Mouse (Mus musculus) kidney, embryonic 14.5 days (tissue): ENCODE results near the gene Prdm11. TPM values are rescaled to one million over a fixed set of nuclear protein-coding genes. Genes with fewer than 3 reads are reported as not detected.

Experiments
- ATAC-seq: fragments of 200-750 bp; cut with Nextera tagmentation; 2 replicates; pipeline ENCODE4 v1.8.0; 2017; ENCODE audit warnings: moderate number of reproducible peaks, mild to moderate bottlenecking, moderate TSS enrichment, moderate library complexity; ENCODE audit not compliant: low FRiP score, low TSS enrichment
- H3K27ac ChIP-seq: fragments of 300-500 bp; sonication (generic); 2 replicates; pipeline ENCODE4 v1.5.1; 2014; ENCODE audit warnings: low read depth, mild to moderate bottlenecking, low read length, moderate library complexity, mixed read lengths
- H3K27me3 ChIP-seq: fragments of 300-500 bp; sonication (generic); 2 replicates; pipeline ENCODE4 v1.6.1; 2014; ENCODE audit warnings: mild to moderate bottlenecking, low read length; ENCODE audit not compliant: control insufficient read depth, insufficient read depth
- H3K36me3 ChIP-seq: fragments of 300-500 bp; sonication (generic); 2 replicates; pipeline ENCODE4 v1.6.1; 2014; ENCODE audit warnings: low read length, mixed read lengths; ENCODE audit not compliant: control insufficient read depth, insufficient read depth
- H3K4me1 ChIP-seq: fragments of 300-500 bp; sonication (generic); 2 replicates; pipeline ENCODE4 v1.6.1; 2014; ENCODE audit warnings: low read length, mixed read lengths; ENCODE audit not compliant: control insufficient read depth, insufficient read depth
- H3K4me2 ChIP-seq: fragments of 300-500 bp; sonication (generic); replicated peaks from 2 replicates; pipeline ENCODE4 v1.6.1; 2014; ENCODE audit warnings: low read depth, mild to moderate bottlenecking, low read length
- H3K4me3 ChIP-seq: fragments of 300-500 bp; sonication (generic); 2 replicates; pipeline ENCODE4 v1.5.1; 2014; ENCODE audit warnings: mild to moderate bottlenecking, low read length
- H3K9ac ChIP-seq: fragments of 300-500 bp; sonication (generic); 2 replicates; pipeline ENCODE4 v1.6.1; 2014; ENCODE audit warnings: low read depth, mild to moderate bottlenecking, low read length, moderate library complexity
- H3K9me3 ChIP-seq: fragments of 300-500 bp; sonication (generic); 2 replicates; pipeline ENCODE4 v1.6.1; 2016; ENCODE audit warnings: low read length; ENCODE audit not compliant: control insufficient read depth
- WGBS: fragments of 180-500 bp; shearing (Covaris S2); extraction: QIAGEN DNeasy Blood & Tissue Kit; methylation state at CpG from one replicate; pipeline ENCODE4 v1.1.7; 2014; 5-methylcytosine and 5-hydroxymethylcytosine counted together
- polyA plus RNA-seq: library from polyadenylated mRNA; unstranded; fragments of >200 nt; fragmentation: Nextera tagmentation; extraction: Ambion mirVana; gene quantifications from 2 replicates; pipeline ENCODE4 v1.2.1, GENCODE M21; 2014

The Prdm11 gene
- polyA plus RNA-seq, 1 experiment from 2014 or later: 4.3 TPM

DNA sequence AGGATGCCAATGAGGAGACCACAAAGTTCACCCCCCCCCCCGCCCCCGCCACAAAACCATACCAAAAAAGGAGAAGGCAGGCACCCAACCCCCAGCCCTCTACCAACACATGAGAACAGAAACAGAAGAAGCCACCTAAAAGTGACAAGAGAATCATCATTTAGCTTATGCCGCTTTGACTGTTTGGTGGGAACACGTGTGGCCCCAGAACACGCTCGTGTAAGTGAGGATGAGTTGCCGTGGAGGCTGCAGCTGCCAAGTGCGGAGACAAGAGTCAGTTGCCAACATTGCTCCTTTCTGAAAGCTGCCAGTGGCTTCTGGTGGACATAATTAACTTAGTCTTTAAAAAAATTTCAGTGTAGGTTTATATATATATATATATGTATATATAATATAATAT lies 74.4 kb downstream of the Prdm11 start:
- Histone ChIP-seq H3K9ac (no peak overlapping the region), H3K27ac (no peak overlapping the region), H3K9me3 (no peaks in the 10 kb centered on the region), H3K4me3 (no peak overlapping the region), H3K36me3 (peaks cover 49% of the 10 kb centered on the region), H3K4me2 (no peak overlapping the region), H3K27me3 (no peaks in the 10 kb centered on the region), H3K4me1 (peaks cover 17% of the 10 kb centered on the region)
- ATAC-seq: no peak
- 93% methylated on average over 6 of the region's 8 CpGs for WGBS

DNA sequence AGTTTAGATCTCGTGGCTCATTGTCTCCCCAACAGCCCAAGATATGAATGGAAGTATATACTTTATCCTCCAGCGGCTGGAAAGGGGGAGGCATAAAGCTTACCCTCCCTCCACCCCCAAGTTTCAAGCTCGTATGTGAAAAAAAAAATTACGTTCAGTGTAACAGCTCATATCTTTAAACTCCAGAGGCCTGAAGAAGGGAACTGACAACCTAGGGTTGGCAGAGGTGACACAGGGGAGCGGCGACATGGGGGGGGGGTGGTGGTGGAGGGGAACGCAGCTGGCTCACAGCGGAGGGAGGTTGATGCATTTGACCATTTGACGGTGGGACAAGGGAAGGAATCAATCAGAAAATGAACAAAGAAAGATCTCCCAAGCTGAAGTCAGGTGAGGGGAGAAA lies 74.9 kb downstream of the Prdm11 start:
- Histone ChIP-seq H3K9me3 (no peaks in the 10 kb centered on the region), H3K27me3 (no peaks in the 10 kb centered on the region), H3K36me3 (peaks cover 48% of the 10 kb centered on the region), H3K9ac (no peak overlapping the region), H3K27ac (no peak overlapping the region), H3K4me3 (no peak overlapping the region), H3K4me1 (peaks cover 20% of the 10 kb centered on the region), H3K4me2 (no peak overlapping the region)
- 85% methylated on average over 9 of the region's 9 CpGs for WGBS
- no peak for ATAC-seq

DNA sequence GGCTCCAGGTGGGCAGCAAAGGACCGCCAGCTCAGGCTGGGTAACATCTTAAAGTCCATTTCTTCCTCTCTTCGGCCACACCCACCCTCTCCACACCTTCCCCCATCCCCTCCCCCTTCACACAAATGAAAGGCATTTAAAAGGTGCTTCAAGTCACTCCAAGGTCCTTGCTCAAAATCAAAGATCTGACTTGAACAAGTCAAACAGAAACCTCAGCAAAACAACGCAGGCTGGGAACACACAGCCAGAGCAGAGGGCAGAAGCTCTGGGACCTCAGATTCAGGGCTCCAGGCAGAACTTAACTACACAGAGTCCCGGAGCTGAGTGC lies 78.2 kb downstream of the Prdm11 start:
- Histone ChIP-seq H3K9me3 (no peaks in the 10 kb centered on the region), H3K4me2 (no peak overlapping the region; the same call in 1 of the 2 replicates), H3K27me3 (no peaks in the 10 kb centered on the region), H3K9ac (no peak overlapping the region), H3K36me3 (peaks cover 19% of the 10 kb centered on the region), H3K4me3 (no peak overlapping the region), H3K27ac (peak overlapping the region; percentile 73; the same call in 1 of the 2 replicates), H3K4me1 (peaks cover 20% of the 10 kb centered on the region)
- no peak for ATAC-seq
- 35% methylated on average over 4 of the region's 4 CpGs for WGBS

DNA sequence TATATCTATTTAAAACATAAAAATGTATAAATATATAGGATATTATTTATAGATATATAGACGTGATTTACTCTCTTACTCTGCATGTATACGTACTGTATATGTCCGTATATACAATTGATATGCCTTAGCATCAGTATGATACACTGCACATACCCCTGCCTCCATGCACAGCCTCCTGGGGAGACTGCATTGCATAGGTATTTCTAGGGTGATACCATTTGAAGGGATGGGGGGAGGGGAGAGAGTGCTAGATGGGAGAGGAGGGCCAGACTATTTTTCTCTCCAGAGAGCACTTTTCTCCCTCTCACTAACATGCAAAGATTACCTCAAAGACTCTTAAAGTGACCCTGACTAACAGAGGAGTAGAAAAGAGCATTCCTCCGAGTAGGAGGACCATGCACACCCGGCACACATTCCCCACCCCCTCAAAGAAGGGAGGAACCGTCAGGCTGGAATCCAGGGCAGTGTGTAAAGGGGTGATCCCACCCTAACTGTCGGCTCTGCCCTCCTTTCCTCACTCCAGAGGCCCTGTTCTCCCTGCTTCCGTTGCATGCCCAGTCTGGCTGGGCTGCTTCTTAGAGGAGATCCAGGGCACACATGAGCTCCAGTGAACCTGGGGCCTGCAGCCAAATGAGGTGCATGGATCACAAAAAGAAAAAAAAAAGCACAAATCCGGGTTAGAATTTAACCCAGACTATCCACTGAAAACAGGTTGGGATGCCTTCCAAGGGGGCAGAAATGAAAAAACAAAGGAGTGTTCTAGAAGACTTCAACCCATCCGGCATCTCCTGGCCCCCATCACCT lies 78.7 kb downstream of the Prdm11 start:
- peak overlapping the region; percentile 73 for H3K27ac ChIP-seq
- peak; percentile 49; the same call in 1 of the 2 replicates for ATAC-seq
- no peaks in the 10 kb centered on the region for H3K27me3 ChIP-seq
- H3K9me3 ChIP-seq: no peaks in the 10 kb centered on the region
- peaks cover 14% of the 10 kb centered on the region; the same call in 1 of the 2 replicates for H3K36me3 ChIP-seq
- 22% methylated on average over 10 of the region's 10 CpGs for WGBS
- H3K4me1 ChIP-seq: peaks cover 20% of the 10 kb centered on the region
- H3K9ac ChIP-seq: no peak overlapping the region
- H3K4me3 ChIP-seq: no peak overlapping the region
- no peak overlapping the region; the same call in 1 of the 2 replicates for H3K4me2 ChIP-seq

DNA sequence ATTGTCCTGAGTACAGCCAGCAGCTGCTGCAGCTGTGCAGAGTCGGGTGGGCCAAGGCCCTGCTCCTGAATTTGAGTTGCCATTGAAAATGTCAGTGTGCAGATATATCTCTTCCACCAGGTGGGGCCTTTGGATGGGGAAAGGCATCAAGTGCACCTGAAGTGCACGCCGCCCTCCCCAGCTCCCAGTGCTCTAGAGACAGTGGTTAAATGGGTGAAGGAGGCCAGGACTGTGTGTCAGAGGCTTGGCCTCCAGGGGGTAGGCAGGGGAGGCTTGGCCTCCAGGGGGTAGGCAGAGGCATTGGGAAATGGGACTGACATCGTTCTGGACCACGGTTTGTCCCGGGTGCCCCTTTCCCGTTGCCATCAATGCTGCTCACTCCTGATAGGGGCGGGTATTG lies 79.7 kb downstream of the Prdm11 start:
- Histone ChIP-seq H3K9ac (no peak overlapping the region), H3K36me3 (peaks cover 5% of the 10 kb centered on the region; the same call in 1 of the 2 replicates), H3K4me1 (peaks cover 20% of the 10 kb centered on the region), H3K9me3 (no peaks in the 10 kb centered on the region), H3K27me3 (no peaks in the 10 kb centered on the region), H3K4me3 (no peak overlapping the region), H3K27ac (no peak overlapping the region), H3K4me2 (no peak overlapping the region)
- WGBS: 62% methylated on average over 8 of the region's 8 CpGs
- 0 out of 2 replicates have a peak, but pooled peaks have one; percentile 34 for ATAC-seq

DNA sequence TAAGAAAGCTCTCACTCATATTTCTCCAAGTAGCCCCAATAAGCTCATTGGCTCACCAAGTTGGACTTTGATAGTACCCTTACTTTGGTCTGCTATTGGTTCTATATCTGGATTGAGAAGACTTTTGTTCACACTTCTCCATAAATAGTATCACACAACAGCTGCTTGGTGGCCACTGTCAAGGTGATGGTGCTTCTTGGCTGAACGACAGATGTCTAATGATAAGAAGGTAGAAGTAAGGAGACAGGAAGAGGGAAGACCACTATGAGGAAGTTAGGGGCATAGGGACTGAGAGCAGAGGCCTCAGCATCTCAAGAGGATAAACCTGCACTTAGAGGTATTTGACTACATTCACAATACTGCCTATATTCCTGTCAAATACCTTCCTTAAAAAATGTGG lies 81.6 kb downstream of the Prdm11 start:
- Histone ChIP-seq H3K36me3 (peaks cover 3% of the 10 kb centered on the region; the same call in 1 of the 2 replicates), H3K27me3 (no peaks in the 10 kb centered on the region), H3K4me1 (peaks cover 20% of the 10 kb centered on the region), H3K4me3 (no peak overlapping the region), H3K9me3 (no peaks in the 10 kb centered on the region), H3K27ac (no peak overlapping the region), H3K9ac (no peak overlapping the region), H3K4me2 (no peak overlapping the region)
- WGBS: 92% methylated on average over 1 of the region's 1 CpGs
- no peak for ATAC-seq

DNA sequence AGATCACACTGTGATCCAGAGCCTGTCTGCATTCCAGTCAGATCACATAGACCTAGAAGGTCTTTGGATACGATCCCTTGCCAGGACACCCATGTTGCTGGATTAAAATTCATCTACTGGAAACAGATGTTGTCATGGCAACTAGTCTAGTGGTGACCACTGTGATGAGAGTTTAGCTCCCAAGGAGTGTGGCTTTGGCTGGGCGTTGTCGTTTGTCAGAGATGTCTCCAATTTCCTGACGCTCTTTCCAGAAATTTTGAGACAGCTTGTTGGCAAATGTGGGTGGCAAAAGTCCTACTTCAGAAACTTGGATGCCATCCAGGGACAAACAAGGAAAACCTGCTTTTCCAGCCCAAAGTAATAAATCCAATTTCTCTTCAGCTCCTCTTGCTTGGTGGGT lies 87.3 kb downstream of the Prdm11 start:
- ATAC-seq: no peak
- no peaks in the 10 kb centered on the region for H3K4me1 ChIP-seq

DNA sequence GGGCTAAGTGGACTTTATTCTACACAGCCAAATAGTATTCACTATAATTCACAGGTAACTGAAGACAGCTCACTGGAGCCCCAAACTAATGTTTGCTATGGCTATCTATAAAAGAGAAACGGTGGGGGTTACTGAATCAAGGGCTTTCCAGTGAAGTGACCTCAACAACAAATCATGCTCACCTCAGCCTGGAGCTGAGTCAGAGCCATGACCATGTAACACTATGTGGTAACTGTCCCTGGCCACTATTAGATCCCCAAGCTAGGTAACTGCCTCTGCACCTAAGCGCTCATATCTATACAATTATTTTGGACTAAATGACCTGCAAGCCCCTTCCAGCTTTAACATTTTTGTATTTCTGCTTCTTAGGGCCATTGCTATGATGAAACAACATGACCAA lies 89.0 kb downstream of the Prdm11 start:
- WGBS: 75% methylated on average over 2 of the region's 2 CpGs
- Histone ChIP-seq H3K9me3 (0 out of 2 replicates have a peak, but pooled peaks cover 3% of the 10 kb centered on the region), H3K4me1 (no peaks in the 10 kb centered on the region), H3K27ac (no peak overlapping the region), H3K36me3 (no peaks in the 10 kb centered on the region), H3K4me3 (no peak overlapping the region), H3K4me2 (no peak overlapping the region), H3K9ac (no peak overlapping the region), H3K27me3 (no peaks in the 10 kb centered on the region)
- no peak for ATAC-seq

More for the DNA sequence above, 87.3 kb downstream of the Prdm11 start:
- Histone ChIP-seq H3K4me3 (no peak overlapping the region), H3K4me2 (no peak overlapping the region), H3K27ac (no peak overlapping the region), H3K9ac (no peak overlapping the region), H3K36me3 (no peaks in the 10 kb centered on the region), H3K27me3 (no peaks in the 10 kb centered on the region), H3K9me3 (0 out of 2 replicates have a peak, but pooled peaks cover 3% of the 10 kb centered on the region)
- WGBS: 74% methylated on average over 4 of the region's 4 CpGs

DNA sequence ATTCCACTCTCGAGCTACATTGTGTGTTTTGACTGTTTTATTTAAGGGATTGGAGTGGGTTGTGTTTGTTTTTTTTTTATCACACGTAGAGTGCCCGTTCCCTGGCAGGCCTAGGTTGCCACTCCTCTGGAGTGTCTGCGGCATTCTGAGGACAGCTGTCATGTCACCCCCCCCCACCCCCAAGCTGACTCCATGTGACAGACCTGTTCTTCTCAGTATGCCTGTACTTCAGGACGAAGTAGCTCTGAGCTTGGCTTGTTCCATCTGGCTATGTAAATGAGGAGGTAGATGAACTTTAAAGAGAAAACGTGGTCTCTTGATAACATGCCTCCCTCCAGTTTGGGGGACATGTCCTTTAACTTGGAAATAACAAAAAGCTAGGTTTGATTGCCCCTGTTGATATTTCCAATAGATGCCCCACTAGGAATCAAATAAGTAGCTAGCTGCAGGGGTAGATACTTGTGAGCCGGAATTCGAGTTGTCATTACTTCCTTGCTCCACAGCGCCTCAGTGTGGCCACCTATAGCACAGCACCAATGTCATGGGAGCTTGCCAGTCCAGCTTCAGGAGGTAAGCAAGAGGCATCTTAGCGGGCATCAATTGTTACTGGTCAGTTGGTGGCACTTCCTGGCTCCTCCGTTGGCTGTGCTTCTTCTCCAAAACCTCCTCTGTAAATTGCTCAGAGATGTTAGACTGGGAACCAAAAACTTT lies 91.4 kb downstream of the Prdm11 start:
- Histone ChIP-seq H3K27me3 (no peaks in the 10 kb centered on the region), H3K9me3 (0 out of 2 replicates have a peak, but pooled peaks cover 3% of the 10 kb centered on the region), H3K4me1 (no peaks in the 10 kb centered on the region), H3K4me2 (no peak overlapping the region), H3K27ac (no peak overlapping the region), H3K9ac (no peak overlapping the region), H3K36me3 (no peaks in the 10 kb centered on the region), H3K4me3 (no peak overlapping the region)
- 43% methylated on average over 11 of the region's 11 CpGs for WGBS
- ATAC-seq: no peak
